Mouse (Mus musculus): Measurements from ENCODE around the gene Krt8.

- TF ChIP-seq CTCF (IDR thresholded peaks at IDR 0.05; ENCODE audit: low read depth) (no peak), EP300 (IDR thresholded peaks at IDR 0.05; ENCODE audit: low read depth) (no peak)
Observed at GRCm38 (mm10) chr15:102016787-102017186, 12.5 kb upstream of the Krt8 start.

Data from liver, postnatal 0 days (tissue).